Comparison of ENCODE assay signal across 8 mouse cellular contexts in genomic region chr12:111166681-111167289, GRCm38 (mm10). TPM values are rescaled to one million over a fixed set of nuclear protein-coding genes. Genes with fewer than 3 reads are reported as not detected.
DNase-seq lines count a peak whose midpoint lies in the region; ATAC-seq and TF ChIP-seq lines count a peak whose summit lies in the region.

No protein-coding gene starts in this region.

- peak overlapping the region; percentile 81 for H3K9ac ChIP-seq in forebrain, embryonic 14.5 days (ENCODE audit: low read length)
- H3K9ac ChIP-seq in intestine, embryonic 16.5 days (ENCODE audit: low read depth, low read length): peak overlapping the region; percentile 85

- H3K36me3 ChIP-seq in megakaryocyte, embryonic 14.5 days (replicated peaks; ENCODE audit: low read length): peaks cover 25% of the 10 kb centered on the region
- H3K36me3 ChIP-seq in forebrain, embryonic 14.5 days (ENCODE audit: control insufficient read depth, insufficient read depth, low read length): peaks cover 2% of the 10 kb centered on the region; the same call in 1 of the 2 replicates
- no peaks in the 10 kb centered on the region for H3K36me3 ChIP-seq in intestine, embryonic 16.5 days (ENCODE audit: control insufficient read depth, insufficient read depth, low read length)

- no peak for TF ChIP-seq CTCF in bone marrow, adult 2 months (IDR thresholded peaks at IDR 0.05; ENCODE audit: control insufficient read depth, insufficient read depth, low read length)

- peak overlapping the region; percentile 87 for H3K27ac ChIP-seq in bone marrow, adult 2 months (ENCODE audit: control insufficient read depth, insufficient read depth, low read depth, low read length, poor library complexity)
- H3K27ac ChIP-seq in forebrain, embryonic 14.5 days (ENCODE audit: low read depth, low read length): peak overlapping the region; percentile 86
- H3K27ac ChIP-seq in intestine, embryonic 16.5 days (ENCODE audit: low read length): peak overlapping the region; percentile 82

- ATAC-seq in megakaryocyte, adult 5-6 weeks (ENCODE audit: poor library complexity, severe bottlenecking): no peak
- peak; percentile 33 for ATAC-seq in forebrain, embryonic 14.5 days
- ATAC-seq in intestine, embryonic 16.5 days: peak; percentile 43
- no peak for ATAC-seq in inflammation-experienced regulatory T-cells, adult 6 months

- peak; percentile 39 for DNase-seq in forebrain, embryonic 14.5 days (ENCODE audit: low spot score)
- peak; percentile 42 for DNase-seq in lung, postnatal 10 days
- peak; percentile 28 to 34 for DNase-seq in spleen, postnatal 36 days (ENCODE audit: low spot score in 2 of 2)

- WGBS in bone marrow, adult 2 months: under 1% methylated on average over 48 of the region's 48 CpGs
- WGBS in forebrain, embryonic 14.5 days: under 1% methylated on average over 32 of the region's 48 CpGs
- under 1% methylated on average over 48 of the region's 48 CpGs for WGBS in intestine, embryonic 16.5 days

- no peaks in the 10 kb centered on the region for H3K9me3 ChIP-seq in megakaryocyte, embryonic 14.5 days
- H3K9me3 ChIP-seq in forebrain, embryonic 14.5 days (replicated peaks; ENCODE audit: control insufficient read depth, low read length): no peaks in the 10 kb centered on the region
- H3K9me3 ChIP-seq in intestine, embryonic 16.5 days (ENCODE audit: control insufficient read depth, low read length): no peaks in the 10 kb centered on the region

- peaks cover 65% of the 10 kb centered on the region for H3K4me1 ChIP-seq in megakaryocyte, embryonic 14.5 days
- H3K4me1 ChIP-seq in bone marrow, adult 2 months (ENCODE audit: control insufficient read depth, insufficient read depth, low read length): peaks cover 9% of the 10 kb centered on the region
- peaks cover 33% of the 10 kb centered on the region for H3K4me1 ChIP-seq in forebrain, embryonic 14.5 days (ENCODE audit: control insufficient read depth, insufficient read depth, low read length)
- peaks cover 30% of the 10 kb centered on the region for H3K4me1 ChIP-seq in intestine, embryonic 16.5 days (ENCODE audit: control insufficient read depth, insufficient read depth, low read length)

- peak overlapping the region; percentile 82 for H3K4me2 ChIP-seq in forebrain, embryonic 14.5 days (ENCODE audit: low read length)
- peak overlapping the region; percentile 91 for H3K4me2 ChIP-seq in intestine, embryonic 16.5 days (ENCODE audit: low read depth, low read length)

- H3K4me3 ChIP-seq in megakaryocyte, embryonic 14.5 days (replicated peaks): peak overlapping the region; percentile 95
- H3K4me3 ChIP-seq in bone marrow, adult 2 months (replicated peaks; ENCODE audit: control insufficient read depth, low read depth, low read length): peak overlapping the region; percentile 68
- peak overlapping the region; percentile 69 for H3K4me3 ChIP-seq in forebrain, embryonic 14.5 days (ENCODE audit: low read depth, low read length)
- peak overlapping the region; percentile 81 for H3K4me3 ChIP-seq in intestine, embryonic 16.5 days (ENCODE audit: low read length)

- H3K27me3 ChIP-seq in megakaryocyte, embryonic 14.5 days (replicated peaks): no peaks in the 10 kb centered on the region
- no peaks in the 10 kb centered on the region for H3K27me3 ChIP-seq in forebrain, embryonic 14.5 days (replicated peaks; ENCODE audit: control insufficient read depth, insufficient read depth, low read length)
- H3K27me3 ChIP-seq in intestine, embryonic 16.5 days (replicated peaks; ENCODE audit: control insufficient read depth, insufficient read depth, low read length): no peaks in the 10 kb centered on the region

- TF ChIP-seq POLR2A in bone marrow, adult 2 months (IDR thresholded peaks at IDR 0.05; ENCODE audit: borderline replicate concordance, control insufficient read depth, low read depth, low read length): no peak

RNA-seq across cellular contexts. Expression of gene Traf3, which starts 0.6 kb away (rescaled TPM):
- polyA plus RNA-seq in megakaryocyte, embryonic 14.5 days (2012; ENCODE audit: insufficient read depth, low replicate concordance): 5.1 and 13.4 TPM in 2 replicates
- 9.9 and 13.9 TPM in 2 replicates for total RNA-seq in megakaryocyte, adult 5-6 weeks (2015)
- total RNA-seq in megakaryocyte, adult 5-6 weeks (2017): 18.0 and 21.2 TPM in 2 replicates
- 2.4 and 9.2 TPM in 2 replicates for polyA plus RNA-seq in bone marrow, adult 2 months (2011; ENCODE audit: insufficient read depth, insufficient read length, low replicate concordance, missing spikeins)
- polyA plus RNA-seq in forebrain, embryonic 14.5 days (2014; fragmentation: Nextera tagmentation; extraction: Ambion mirVana): 9.8 and 12.1 TPM in 2 replicates
- 4.0 TPM in 2 replicates for polyA plus RNA-seq in intestine, embryonic 16.5 days (2015; fragmentation: Nextera tagmentation; extraction: Ambion mirVana)
- 10 to 100 TPM; 12.6 to 15.8 (median 13.7) TPM for polyA plus RNA-seq in inflammation-experienced regulatory T-cells, adult 6 months (2017; shearing (Covaris generic))

RNA-seq across cellular contexts. Expression of gene 4930595D18Rik, which starts 17.5 kb away (rescaled TPM):
- polyA plus RNA-seq in megakaryocyte, embryonic 14.5 days (2012; ENCODE audit: insufficient read depth, low replicate concordance): not detected in 2 replicates
- total RNA-seq in megakaryocyte, adult 5-6 weeks (2015): not detected in 2 replicates
- not detected in 2 replicates for total RNA-seq in megakaryocyte, adult 5-6 weeks (2017)
- not detected in 2 replicates for polyA plus RNA-seq in bone marrow, adult 2 months (2011; ENCODE audit: insufficient read depth, insufficient read length, low replicate concordance, missing spikeins)
- not detected in 2 replicates for polyA plus RNA-seq in forebrain, embryonic 14.5 days (2014; fragmentation: Nextera tagmentation; extraction: Ambion mirVana)
- polyA plus RNA-seq in intestine, embryonic 16.5 days (2015; fragmentation: Nextera tagmentation; extraction: Ambion mirVana): not detected in 2 replicates
- 1 to 10 TPM in 2 of 3 experiments, not detected in 1; 1.4 to 1.5 TPM for polyA plus RNA-seq in inflammation-experienced regulatory T-cells, adult 6 months (2017; shearing (Covaris generic))

Comparison
In these comparisons a context has a peak if more than half of its experiments do, and no peak if none do; other contexts are left out.
1. ATAC-seq: peak in forebrain, embryonic 14.5 days (single experiment) and intestine, embryonic 16.5 days (single experiment); none in megakaryocyte, adult 5-6 weeks (single experiment) and inflammation-experienced regulatory T-cells, adult 6 months (single experiment).
2. Peak in every context shown above with its lines, with median percentiles within 50 percentile points of each other: H3K4me3 ChIP-seq, H3K27ac ChIP-seq and DNase-seq.